Mouse (Mus musculus) small intestine, adult 2 months (tissue): ENCODE measurements around the gene Apc2. TPM values are rescaled to one million over a fixed set of nuclear protein-coding genes. Genes with fewer than 3 reads are reported as not detected.

Experiments
- H3K27ac ChIP-seq: fragments of 200-500 bp; 2 replicates; pipeline ENCODE4 v1.5.1; 2012; ENCODE audit warnings: low read depth, low read length, control low read depth, inconsistent platforms; ENCODE audit not compliant: insufficient read depth
- H3K27me3 ChIP-seq: fragments of 200-500 bp; 2 replicates; pipeline ENCODE4 v1.6.1; 2012; ENCODE audit warnings: mild to moderate bottlenecking, moderate library complexity, low read length, inconsistent platforms; ENCODE audit not compliant: control insufficient read depth, insufficient read depth
- H3K36me3 ChIP-seq: fragments of 200-500 bp; 2 replicates; pipeline ENCODE4 v1.6.1; 2012; ENCODE audit warnings: mild to moderate bottlenecking, low read length, control low read depth, inconsistent platforms; ENCODE audit not compliant: control insufficient read depth, insufficient read depth
- H3K4me1 ChIP-seq: fragments of 200-500 bp; 2 replicates; pipeline ENCODE4 v1.6.1; 2012; ENCODE audit warnings: low read length, inconsistent platforms, mixed read lengths; ENCODE audit not compliant: control insufficient read depth, insufficient read depth, insufficient read length
- H3K4me3 ChIP-seq: fragments of 200-500 bp; 2 replicates; pipeline ENCODE4 v1.5.1; 2012; ENCODE audit warnings: low read depth, mild to moderate bottlenecking, control low read depth, inconsistent platforms, low read length, moderate library complexity
- CTCF ChIP-seq: fragments of 200-500 bp; IDR thresholded peaks from 2 replicates; pipeline ENCODE4 v1.5.1; 2012; ENCODE audit warnings: low read depth, mild to moderate bottlenecking, control low read depth, inconsistent platforms, low read length, moderate library complexity, mixed read lengths; ENCODE audit not compliant: insufficient replicate concordance, insufficient read length; ENCODE audit errors: extremely low read depth
- POLR2A ChIP-seq: fragments of 200-500 bp; IDR thresholded peaks from 2 replicates; pipeline ENCODE4 v1.6.1; 2012; ENCODE audit warnings: low read depth, mild to moderate bottlenecking, control low read depth, inconsistent platforms, low read length, moderate library complexity
- WGBS: fragments of 180-500 bp; shearing (Covaris S2); methylation state at CpG from one replicate; pipeline ENCODE4 v1.1.7; 2018; 5-methylcytosine and 5-hydroxymethylcytosine counted together
- polyA plus RNA-seq: library from polyadenylated mRNA; depleted of rRNA; stranded (reverse); fragments of >200 nt; gene quantifications from 2 replicates; pipeline ENCODE4 v1.2.3, GENCODE M21; 2012

The Apc2 gene
- polyA plus RNA-seq, 1 experiment, result 0.65 TPM

DNA sequence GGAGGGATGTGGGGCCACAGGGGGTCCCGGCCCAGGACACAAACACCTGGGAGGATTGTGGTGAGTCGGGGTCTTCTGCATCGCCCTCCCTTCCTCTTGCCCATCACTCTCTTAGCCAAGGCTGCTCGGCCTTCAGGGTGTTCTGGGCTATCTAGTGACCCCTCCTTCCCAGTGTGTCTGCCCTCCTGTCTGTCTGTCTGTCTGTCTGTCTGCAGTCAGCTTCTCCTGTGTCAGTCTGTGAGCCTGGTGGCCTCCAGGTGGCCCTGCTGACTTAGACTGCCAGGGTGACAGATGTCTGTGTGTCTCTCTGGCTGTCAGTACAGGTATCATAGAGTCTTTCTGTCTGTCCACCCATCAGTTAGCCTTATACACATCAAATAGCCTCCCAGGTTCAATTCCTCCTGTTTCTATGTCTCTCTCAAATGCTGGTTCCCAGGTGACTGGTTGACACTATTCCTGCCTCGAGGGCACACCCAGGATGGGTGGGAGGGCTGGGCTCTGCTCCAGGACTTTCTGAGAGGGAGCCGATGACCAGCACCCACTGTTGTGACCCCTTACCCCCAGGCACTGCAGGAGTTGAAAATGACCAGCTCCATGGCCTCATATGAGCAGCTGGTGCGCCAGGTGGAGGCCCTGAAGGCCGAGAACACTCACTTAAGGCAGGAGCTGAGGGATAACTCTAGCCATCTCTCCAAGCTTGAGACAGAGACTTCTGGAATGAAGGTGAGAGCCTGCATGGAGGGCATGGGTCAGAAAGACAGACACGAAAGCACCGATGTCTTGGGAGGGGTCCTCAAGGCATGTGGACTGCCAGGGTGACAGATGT lies 5.7 kb downstream of the Apc2 start:
- H3K4me1 ChIP-seq, result no peaks in the 10 kb centered on the region; the same call in 1 of the 2 replicates
- no peak overlapping the region for H3K27ac ChIP-seq
- no peaks in the 10 kb centered on the region for H3K36me3 ChIP-seq
- H3K4me3 ChIP-seq, result no peak overlapping the region
- TF ChIP-seq POLR2A (no peak), CTCF (no peak)
- 70% methylated on average over 10 of the region's 10 CpGs for WGBS
- peaks cover 48% of the 10 kb centered on the region for H3K27me3 ChIP-seq

DNA sequence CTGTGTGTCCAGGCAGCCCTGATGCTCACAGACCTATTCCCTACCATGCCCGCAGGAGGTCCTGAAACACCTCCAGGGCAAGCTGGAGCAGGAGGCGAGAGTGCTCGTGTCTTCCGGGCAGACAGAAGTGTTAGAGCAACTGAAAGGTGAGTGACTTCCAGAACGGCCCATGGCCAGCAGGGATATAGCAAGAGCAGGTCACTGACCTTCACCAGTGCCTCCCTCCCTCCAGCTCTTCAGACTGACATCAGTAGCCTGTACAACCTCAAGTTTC lies 6.2 kb downstream of the Apc2 start:
- Histone ChIP-seq H3K4me3 (no peak overlapping the region), H3K36me3 (no peaks in the 10 kb centered on the region), H3K27me3 (peaks cover 48% of the 10 kb centered on the region), H3K27ac (no peak overlapping the region), H3K4me1 (no peaks in the 10 kb centered on the region; the same call in 1 of the 2 replicates)
- 55% methylated on average over 5 of the region's 5 CpGs for WGBS
- no peak for TF ChIP-seq CTCF
- no peak for TF ChIP-seq POLR2A

DNA sequence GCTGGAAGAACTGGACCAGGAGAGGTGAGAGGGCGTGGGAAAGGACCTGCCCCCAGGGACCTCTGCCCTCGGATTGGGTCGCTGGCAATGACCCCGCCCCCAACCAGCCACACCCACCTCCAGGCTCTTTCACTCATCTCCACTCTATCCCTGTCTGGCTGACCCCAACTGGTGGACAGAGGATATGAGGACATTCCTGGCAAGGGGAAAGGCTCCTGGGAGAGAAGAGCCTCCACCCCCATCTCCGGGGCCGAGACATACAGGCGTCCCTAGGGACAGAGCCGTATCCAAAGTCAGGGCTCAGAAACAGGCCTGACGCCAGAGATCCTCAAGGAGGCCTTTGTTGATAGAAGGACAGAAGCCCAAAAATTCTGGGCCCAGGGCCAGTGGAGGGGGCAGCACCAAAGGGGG lies 6.7 kb downstream of the Apc2 start:
- 11% methylated on average over 9 of the region's 9 CpGs for WGBS
- no peaks in the 10 kb centered on the region for H3K36me3 ChIP-seq
- TF ChIP-seq POLR2A (no peak), CTCF (no peak)
- H3K27ac ChIP-seq, result no peak overlapping the region
- H3K4me1 ChIP-seq, result no peaks in the 10 kb centered on the region; the same call in 1 of the 2 replicates
- peaks cover 48% of the 10 kb centered on the region for H3K27me3 ChIP-seq
- H3K4me3 ChIP-seq, result no peak overlapping the region

DNA sequence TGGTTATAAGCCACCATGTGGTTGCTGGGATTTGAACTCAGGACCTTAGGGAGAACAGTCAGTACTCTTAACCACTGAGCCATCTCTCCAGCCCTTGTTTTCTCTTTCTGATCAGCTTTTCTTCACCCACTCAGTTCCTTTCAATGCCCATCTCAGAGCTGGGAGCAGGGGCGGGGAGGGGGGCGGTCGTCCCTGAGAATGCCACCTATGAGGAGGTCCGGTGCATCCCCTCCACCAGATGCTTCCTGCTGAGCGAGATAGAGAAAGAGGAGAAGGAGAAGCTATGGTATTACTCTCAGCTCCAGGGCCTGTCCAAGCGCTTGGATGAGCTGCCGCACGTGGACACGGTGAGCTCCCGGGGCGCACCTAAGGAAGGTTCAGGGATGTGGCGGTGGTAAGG lies 8.7 kb downstream of the Apc2 start:
- peaks cover 30% of the 10 kb centered on the region for H3K27me3 ChIP-seq
- peak overlapping the region; percentile 43 for H3K4me3 ChIP-seq
- no peak overlapping the region for H3K27ac ChIP-seq
- WGBS, result 24% methylated on average over 12 of the region's 12 CpGs
- H3K36me3 ChIP-seq, result no peaks in the 10 kb centered on the region
- TF ChIP-seq CTCF (no peak), POLR2A (no peak)
- no peaks in the 10 kb centered on the region; the same call in 1 of the 2 replicates for H3K4me1 ChIP-seq

DNA sequence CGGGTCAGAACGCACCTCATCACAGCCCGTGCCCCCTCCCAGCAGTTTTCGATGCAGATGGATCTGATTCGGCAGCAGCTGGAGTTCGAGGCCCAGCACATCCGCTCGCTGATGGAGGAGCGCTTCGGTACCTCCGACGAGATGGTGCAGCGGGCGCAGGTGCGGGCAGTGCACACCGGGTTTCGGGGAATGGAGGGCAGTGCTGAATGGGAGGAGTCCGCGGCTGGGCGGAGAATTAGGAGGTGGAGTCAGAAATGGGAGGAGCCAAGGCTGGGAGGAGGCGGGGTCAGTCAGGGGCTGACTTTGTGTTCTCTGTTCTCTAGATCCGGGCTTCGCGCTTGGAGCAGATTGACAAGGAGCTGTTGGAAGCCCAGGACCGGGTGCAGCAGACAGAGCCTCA lies 9.1 kb downstream of the Apc2 start:
- 11% methylated on average over 25 of the region's 25 CpGs for WGBS
- H3K4me1 ChIP-seq, result no peaks in the 10 kb centered on the region; the same call in 1 of the 2 replicates
- H3K27ac ChIP-seq, result no peak overlapping the region
- peak overlapping the region; percentile 43 for H3K4me3 ChIP-seq
- peaks cover 27% of the 10 kb centered on the region for H3K27me3 ChIP-seq
- H3K36me3 ChIP-seq, result no peaks in the 10 kb centered on the region
- TF ChIP-seq CTCF (no peak), POLR2A (no peak)

DNA sequence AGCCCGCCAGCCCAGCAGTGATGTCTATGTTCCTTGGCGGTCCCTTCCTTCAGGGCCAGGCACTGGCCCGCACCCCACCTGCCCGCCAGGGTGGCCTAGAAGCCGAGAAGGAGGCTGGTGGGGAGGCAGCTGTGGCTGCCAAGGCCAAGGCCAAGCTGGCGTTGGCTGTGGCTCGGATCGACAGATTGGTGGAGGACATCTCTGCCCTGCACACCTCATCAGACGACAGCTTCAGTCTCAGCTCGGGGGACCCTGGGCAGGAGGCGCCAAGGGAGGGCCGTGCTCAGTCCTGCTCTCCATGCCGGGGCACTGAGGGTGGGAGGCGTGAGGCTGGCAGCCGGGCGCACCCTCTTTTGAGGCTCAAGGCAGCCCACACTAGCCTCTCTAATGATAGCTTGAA lies 15.8 kb downstream of the Apc2 start:
- Histone ChIP-seq H3K27ac (no peak overlapping the region), H3K36me3 (no peaks in the 10 kb centered on the region), H3K27me3 (peaks cover 40% of the 10 kb centered on the region), H3K4me3 (no peak overlapping the region), H3K4me1 (peaks cover 3% of the 10 kb centered on the region)
- no peak for TF ChIP-seq POLR2A
- TF ChIP-seq CTCF, result no peak
- WGBS, result 75% methylated on average over 16 of the region's 16 CpGs

DNA sequence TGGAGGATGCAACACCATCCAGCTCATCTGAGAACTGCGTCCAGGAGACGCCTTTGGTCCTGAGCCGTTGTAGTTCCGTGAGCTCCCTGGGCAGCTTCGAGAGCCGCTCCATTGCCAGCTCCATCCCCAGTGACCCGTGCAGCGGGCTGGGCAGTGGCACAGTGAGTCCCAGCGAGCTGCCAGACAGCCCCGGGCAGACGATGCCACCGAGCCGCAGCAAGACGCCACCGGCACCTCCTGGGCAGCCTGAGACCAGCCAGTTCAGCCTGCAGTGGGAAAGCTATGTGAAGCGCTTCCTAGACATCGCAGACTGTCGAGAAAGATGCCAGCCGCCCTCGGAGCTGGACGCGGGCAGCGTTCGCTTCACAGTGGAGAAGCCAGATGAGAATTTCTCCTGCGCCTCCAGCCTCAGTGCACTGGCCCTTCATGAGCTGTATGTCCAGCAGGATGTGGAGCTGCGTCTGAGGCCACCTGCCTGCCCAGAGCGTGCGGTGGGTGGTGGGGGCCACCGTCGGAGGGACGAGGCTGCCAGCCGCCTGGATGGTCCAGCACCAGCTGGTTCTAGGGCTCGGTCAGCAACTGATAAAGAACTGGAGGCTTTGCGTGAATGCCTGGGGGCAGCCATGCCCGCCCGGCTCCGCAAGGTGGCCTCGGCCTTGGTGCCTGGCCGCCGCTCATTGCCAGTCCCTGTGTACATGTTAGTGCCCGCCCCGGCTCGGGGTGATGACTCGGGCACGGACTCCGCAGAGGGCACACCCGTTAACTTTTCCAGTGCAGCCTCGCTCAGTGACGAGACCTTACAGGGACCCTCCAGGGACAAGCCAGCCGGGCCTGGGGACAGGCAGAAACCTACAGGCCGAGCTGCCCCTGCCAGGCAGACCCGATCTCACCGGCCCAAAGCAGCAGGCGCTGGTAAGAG lies 17.1 kb downstream of the Apc2 start:
- Histone ChIP-seq H3K4me3 (no peak overlapping the region), H3K27me3 (peaks cover 40% of the 10 kb centered on the region), H3K27ac (no peak overlapping the region), H3K4me1 (peaks cover 3% of the 10 kb centered on the region), H3K36me3 (peaks cover 3% of the 10 kb centered on the region; the same call in 1 of the 2 replicates)
- no peak for TF ChIP-seq POLR2A
- no peak for TF ChIP-seq CTCF
- 58% methylated on average over 54 of the region's 54 CpGs for WGBS
